Mouse (Mus musculus): ENCODE results near the gene Timp4. TPM values are rescaled to one million over a fixed set of nuclear protein-coding genes. Genes with fewer than 3 reads are reported as not detected.

Timp4 gene
- total and polyA plus RNA-seq, 3 experiments, result not detected

GRCm38 (mm10) chr6:115227529-115227928 lies 24.5 kb downstream of the Timp4 start:
- H3K4me3 ChIP-seq (replicated peaks in 1 of 3; ENCODE audit: low read depth in 2 of 3, low read length in 2 of 3, poor library complexity in 1 of 3), result no peak overlapping the region

GRCm38 (mm10) chr6:115227043-115227442 lies 25.0 kb downstream of the Timp4 start, which contains the start of gene Gm17482:
Gene Gm17482, plus strand, starts transcription at chr6:115227343.
- no peaks in the 10 kb centered on the region for H3K27me3 ChIP-seq (replicated peaks)
- H3K27ac ChIP-seq (ENCODE audit: insufficient read depth, low read depth), result no peak within 1 kb of the TSS
- in situ Hi-C loops (cut with MboI; ENCODE audit: low pct_ligation_motif_present, low pct_unique_long_range_greater_than_20kb, low sequenced_read_pairs) (no loop called here), dilution Hi-C loops (cut with MboI; ENCODE audit: extremely low pct_ligation_motif_present, extremely low pct_unique_long_range_greater_than_20kb, low sequenced_read_pairs) (no loop called here)
- no peaks in the 10 kb centered on the region for H3K36me3 ChIP-seq (replicated peaks in 1 of 2; ENCODE audit: control insufficient read depth in 1 of 2, insufficient read depth in 1 of 2, low read length in 1 of 2)
- TF ChIP-seq NELFE (IDR thresholded peaks at IDR 0.05; ENCODE audit: low read depth, low read length) (no peak), CHD2 (IDR thresholded peaks at IDR 0.05; ENCODE audit: low read length) (no peak), BHLHE40 (IDR thresholded peaks at IDR 0.05; ENCODE audit: low read depth, low read length) (no peak), ZMIZ1 (IDR thresholded peaks at IDR 0.05; ENCODE audit: low read depth, low read length) (no peak), EP300 (IDR thresholded peaks at IDR 0.05; ENCODE audit: low read length) (no peak), JUND (conservative IDR thresholded peaks at IDR 0.05; ENCODE audit: low read depth, low read length) (no peak), MYC (IDR thresholded peaks at IDR 0.05; ENCODE audit: low read depth, low read length) (no peak), ZNF384 (IDR thresholded peaks at IDR 0.05; ENCODE audit: low read depth, low read length) (no peak), MAZ (IDR thresholded peaks at IDR 0.05; ENCODE audit: low read depth, low read length) (no peak), IRF4 (IDR thresholded peaks at IDR 0.05; ENCODE audit: low read depth, low read length) (no peak), TCF12 (IDR thresholded peaks at IDR 0.05; ENCODE audit: low read depth, low read length) (no peak), SIN3A (IDR thresholded peaks at IDR 0.05; ENCODE audit: low read length) (no peak), USF2 (conservative IDR thresholded peaks at IDR 0.05; ENCODE audit: low read depth, low read length) (no peak), ZKSCAN1 (IDR thresholded peaks at IDR 0.05; ENCODE audit: borderline replicate concordance, low read depth, low read length) (no peak), PAX5 (IDR thresholded peaks at IDR 0.05; ENCODE audit: low read length) (no peak), UBTF (IDR thresholded peaks at IDR 0.05; ENCODE audit: low read depth, low read length) (no peak), RCOR1 (conservative IDR thresholded peaks at IDR 0.05; ENCODE audit: low read depth, low read length) (no peak), ZC3H11A (IDR thresholded peaks at IDR 0.05; ENCODE audit: low read depth, low read length) (no peak), POLR2AphosphoS2 (IDR thresholded peaks at IDR 0.05; ENCODE audit: low read depth, low read length) (no peak), JUN (IDR thresholded peaks at IDR 0.05; ENCODE audit: insufficient read depth, low read depth, low read length) (no peak)
- H3K9me3 ChIP-seq (replicated peaks; ENCODE audit: low read length), result no peaks in the 10 kb centered on the region
- no peak within 1 kb of the TSS for H3K4me2 ChIP-seq (ENCODE audit: insufficient read depth, low read depth, poor library complexity, severe bottlenecking)
- H3K4me3 ChIP-seq (replicated peaks in 1 of 3; ENCODE audit: low read depth in 2 of 3, low read length in 2 of 3, poor library complexity in 1 of 3), result no peak within 1 kb of the TSS
- DNase-seq (ENCODE audit: extremely low read depth), result no peak
- H3K4me1 ChIP-seq (ENCODE audit: control insufficient read depth in 1 of 2, insufficient read depth in 2 of 2), result no peaks in the 10 kb centered on the region
- no peaks in the 10 kb centered on the region for H3K79me2 ChIP-seq (replicated peaks; ENCODE audit: control insufficient read depth, extremely low read depth, insufficient read depth, poor library complexity, severe bottlenecking)
- no peak within 1 kb of the TSS for H3K9ac ChIP-seq (ENCODE audit: insufficient read depth, low read depth)

More at GRCm38 (mm10) chr6:115227529-115227928, 24.5 kb downstream of the Timp4 start:
- Histone ChIP-seq H3K9ac (ENCODE audit: insufficient read depth, low read depth) (no peak overlapping the region), H3K36me3 (replicated peaks in 1 of 2; ENCODE audit: control insufficient read depth in 1 of 2, insufficient read depth in 1 of 2, low read length in 1 of 2) (no peaks in the 10 kb centered on the region), H3K27me3 (replicated peaks) (no peaks in the 10 kb centered on the region), H3K9me3 (replicated peaks; ENCODE audit: low read length) (no peaks in the 10 kb centered on the region), H3K27ac (ENCODE audit: insufficient read depth, low read depth) (no peak overlapping the region), H3K4me1 (ENCODE audit: control insufficient read depth in 1 of 2, insufficient read depth in 2 of 2) (no peaks in the 10 kb centered on the region), H3K4me2 (ENCODE audit: insufficient read depth, low read depth, poor library complexity, severe bottlenecking) (no peak overlapping the region), H3K79me2 (replicated peaks; ENCODE audit: control insufficient read depth, extremely low read depth, insufficient read depth, poor library complexity, severe bottlenecking) (no peaks in the 10 kb centered on the region)
- dilution Hi-C loops (cut with MboI; ENCODE audit: extremely low pct_ligation_motif_present, extremely low pct_unique_long_range_greater_than_20kb, low sequenced_read_pairs) (no loop called here), in situ Hi-C loops (cut with MboI; ENCODE audit: low pct_ligation_motif_present, low pct_unique_long_range_greater_than_20kb, low sequenced_read_pairs) (no loop called here)
- DNase-seq (ENCODE audit: extremely low read depth), result peak; percentile 80
- TF ChIP-seq SMC3 (IDR thresholded peaks at IDR 0.05; ENCODE audit: low read depth, low read length) (peak; percentile 92), SIN3A (IDR thresholded peaks at IDR 0.05; ENCODE audit: low read length) (no peak), RAD21 (IDR thresholded peaks at IDR 0.05; ENCODE audit: low read depth, low read length) (peak; percentile 85), USF1 (IDR thresholded peaks at IDR 0.05; ENCODE audit: low read depth, low read length) (no peak), IRF4 (IDR thresholded peaks at IDR 0.05; ENCODE audit: low read depth, low read length) (no peak), ZMIZ1 (IDR thresholded peaks at IDR 0.05; ENCODE audit: low read depth, low read length) (no peak), EP300 (IDR thresholded peaks at IDR 0.05; ENCODE audit: low read length) (no peak), UBTF (IDR thresholded peaks at IDR 0.05; ENCODE audit: low read depth, low read length) (no peak), RCOR1 (conservative IDR thresholded peaks at IDR 0.05; ENCODE audit: low read depth, low read length) (no peak), HCFC1 (IDR thresholded peaks at IDR 0.05; ENCODE audit: low read depth, low read length) (no peak), CHD1 (IDR thresholded peaks at IDR 0.05; ENCODE audit: low read depth, low read length) (no peak), ETS1 (conservative IDR thresholded peaks at IDR 0.05; ENCODE audit: low read depth, low read length) (no peak), TCF12 (IDR thresholded peaks at IDR 0.05; ENCODE audit: low read depth, low read length) (no peak), MAZ (IDR thresholded peaks at IDR 0.05; ENCODE audit: low read depth, low read length) (no peak), TBP (conservative IDR thresholded peaks at IDR 0.05; ENCODE audit: low read depth, low read length) (no peak), KAT2A (IDR thresholded peaks at IDR 0.05; ENCODE audit: insufficient replicate concordance, low read length) (no peak), CHD2 (IDR thresholded peaks at IDR 0.05; ENCODE audit: low read length) (no peak), NRF1 (IDR thresholded peaks at IDR 0.05; ENCODE audit: low read depth, low read length) (no peak), E2F4 (IDR thresholded peaks at IDR 0.05; ENCODE audit: insufficient replicate concordance, low read depth, low read length) (no peak), MYC (IDR thresholded peaks at IDR 0.05; ENCODE audit: low read depth, low read length) (no peak), PAX5 (IDR thresholded peaks at IDR 0.05; ENCODE audit: low read length) (no peak), CTCF (conservative IDR thresholded peaks at IDR 0.05 in 1 of 2, IDR thresholded peaks at IDR 0.05 in 1 of 2; ENCODE audit: low read depth in 2 of 2, low read length in 2 of 2) (peak; percentile 50 to 87), USF2 (conservative IDR thresholded peaks at IDR 0.05; ENCODE audit: low read depth, low read length) (no peak), MAFK (IDR thresholded peaks at IDR 0.05; ENCODE audit: insufficient replicate concordance, low read length) (0 out of 2 replicates have a peak, but pooled peaks have one; percentile 17), ELF1 (IDR thresholded peaks at IDR 0.05; ENCODE audit: low read depth, low read length) (no peak), ZNF384 (IDR thresholded peaks at IDR 0.05; ENCODE audit: low read depth, low read length) (no peak), MXI1 (IDR thresholded peaks at IDR 0.05; ENCODE audit: low read depth, low read length) (no peak), GABPA (IDR thresholded peaks at IDR 0.05; ENCODE audit: insufficient replicate concordance, low read depth, low read length) (no peak), ZC3H11A (IDR thresholded peaks at IDR 0.05; ENCODE audit: low read depth, low read length) (peak; percentile 74), NELFE (IDR thresholded peaks at IDR 0.05; ENCODE audit: low read depth, low read length) (0 out of 2 replicates have a peak, but pooled peaks have one; percentile 13)

Measured in CH12.LX (cell line).